Mouse (Mus musculus) left cerebral cortex, postnatal 25 days (tissue): Measurements from ENCODE around the gene Slc9a3. TPM values are rescaled to one million over a fixed set of nuclear protein-coding genes. Genes with fewer than 3 reads are reported as not detected.

Experiments used
- total RNA-seq, 2 experiments: library from RNA; stranded (reverse); gene quantifications; 2 replicates each; pipeline ENCODE4 v1.2.3; 2021

The Slc9a3 gene
- total RNA-seq, 2 experiments from 2014 or later = 0.98 to 1.8 TPM

Other genes starting within 250 kb of the Slc9a3 start
- gene Trip13, start 183.7 kb upstream of the Slc9a3 start, total RNA-seq = 1 to 10 TPM in 1 of 2 experiments, under 1 TPM in 1; 0.82 to 1.1 TPM
- gene Brd9, start 183.6 kb upstream of the Slc9a3 start, total RNA-seq = 10 to 100 TPM; 72.0 to 82.5 TPM
- gene Zdhhc11, start 157.6 kb upstream of the Slc9a3 start, total RNA-seq = not detected
- 100 to 1,000 TPM; 354 to 373 TPM for gene Tppp, start 112.0 kb upstream of the Slc9a3 start, total RNA-seq
- 1 to 10 TPM; 1.1 to 2.1 TPM for gene Cep72, start 59.2 kb upstream of the Slc9a3 start, total RNA-seq
- gene Exoc3, start 87.3 kb downstream of the Slc9a3 start, total RNA-seq = 10 to 100 TPM; 72.5 to 74.2 TPM
- gene Ahrr, start 170.9 kb downstream of the Slc9a3 start, total RNA-seq = 1 to 10 TPM in 1 of 2 experiments, under 1 TPM in 1; 0.78 to 1.6 TPM
- gene Pdcd6, start 196.1 kb downstream of the Slc9a3 start, total RNA-seq = 10 to 100 TPM; 82.4 to 83.7 TPM
- gene Sdha, start 228.8 kb downstream of the Slc9a3 start, total RNA-seq = 100 to 1,000 TPM; 310 to 311 TPM
- gene Ccdc127, start 228.9 kb downstream of the Slc9a3 start, total RNA-seq = 10 to 100 TPM; 87.5 to 88.3 TPM
- under 1 TPM in 1 of 2 experiments, not detected in 1; 0.16 TPM for gene Lrrc14b, start 242.5 kb downstream of the Slc9a3 start, total RNA-seq